Mouse (Mus musculus) thymus, postnatal 14 days (tissue): ENCODE results near the gene Hoxb5.

ENCODE experiments used
- DNase-seq: peaks from one replicate; pipeline ENCODE4 v3.0.0; 2021

The Hoxb5 gene

GRCm38 (mm10) chr11:96303151-96304099, at the start of gene Hoxb5:
Gene Hoxb5, plus strand, starts transcription at chr11:96303336.
- peak; percentile 70 for DNase-seq

GRCm38 (mm10) chr11:96254221-96254620, 48.9 kb upstream of the Hoxb5 start:
- no peak for DNase-seq

- no peak for DNase-seq
Observed at GRCm38 (mm10) chr11:96255111-96255995, 47.8 kb upstream of the Hoxb5 start.

- no peak for DNase-seq
Observed at GRCm38 (mm10) chr11:96255996-96256445, 47.1 kb upstream of the Hoxb5 start.

GRCm38 (mm10) chr11:96257141-96257540, 46.0 kb upstream of the Hoxb5 start:
- DNase-seq: no peak

GRCm38 (mm10) chr11:96259038-96259437, 44.1 kb upstream of the Hoxb5 start:
- DNase-seq: no peak

GRCm38 (mm10) chr11:96259511-96259910, 43.6 kb upstream of the Hoxb5 start:
- DNase-seq: no peak

- DNase-seq: no peak
Observed at GRCm38 (mm10) chr11:96260310-96260970, 42.7 kb upstream of the Hoxb5 start.

- peak; percentile 67 for DNase-seq
Observed at GRCm38 (mm10) chr11:96261323-96261890, 41.7 kb upstream of the Hoxb5 start.

- DNase-seq: no peak
Observed at GRCm38 (mm10) chr11:96262262-96262830, 40.8 kb upstream of the Hoxb5 start.

GRCm38 (mm10) chr11:96263636-96264389, 39.3 kb upstream of the Hoxb5 start:
- no peak for DNase-seq

- DNase-seq: no peak
Observed at GRCm38 (mm10) chr11:96264390-96265020, 38.6 kb upstream of the Hoxb5 start.

- no peak for DNase-seq
Observed at GRCm38 (mm10) chr11:96265954-96266353, 37.2 kb upstream of the Hoxb5 start.

GRCm38 (mm10) chr11:96267021-96267920, 35.9 kb upstream of the Hoxb5 start:
- no peak for DNase-seq

- no peak for DNase-seq
Observed at GRCm38 (mm10) chr11:96268031-96268745, 34.9 kb upstream of the Hoxb5 start.

- no peak for DNase-seq
Observed at GRCm38 (mm10) chr11:96269869-96270268, 33.3 kb upstream of the Hoxb5 start.

- no peak for DNase-seq
Observed at GRCm38 (mm10) chr11:96270996-96271540, 32.1 kb upstream of the Hoxb5 start, which contains the start of gene Hoxb9. Gene Hoxb9, plus strand, starts transcription at chr11:96271457.

- DNase-seq: no peak
Observed at GRCm38 (mm10) chr11:96271541-96272011, 31.6 kb upstream of the Hoxb5 start.
